Mouse (Mus musculus): ENCODE measurements around the gene Ercc6.
A peak's percentile ranks its signal among the peaks of the same experiment; 100 is the strongest.

Ercc6 gene

DNA sequence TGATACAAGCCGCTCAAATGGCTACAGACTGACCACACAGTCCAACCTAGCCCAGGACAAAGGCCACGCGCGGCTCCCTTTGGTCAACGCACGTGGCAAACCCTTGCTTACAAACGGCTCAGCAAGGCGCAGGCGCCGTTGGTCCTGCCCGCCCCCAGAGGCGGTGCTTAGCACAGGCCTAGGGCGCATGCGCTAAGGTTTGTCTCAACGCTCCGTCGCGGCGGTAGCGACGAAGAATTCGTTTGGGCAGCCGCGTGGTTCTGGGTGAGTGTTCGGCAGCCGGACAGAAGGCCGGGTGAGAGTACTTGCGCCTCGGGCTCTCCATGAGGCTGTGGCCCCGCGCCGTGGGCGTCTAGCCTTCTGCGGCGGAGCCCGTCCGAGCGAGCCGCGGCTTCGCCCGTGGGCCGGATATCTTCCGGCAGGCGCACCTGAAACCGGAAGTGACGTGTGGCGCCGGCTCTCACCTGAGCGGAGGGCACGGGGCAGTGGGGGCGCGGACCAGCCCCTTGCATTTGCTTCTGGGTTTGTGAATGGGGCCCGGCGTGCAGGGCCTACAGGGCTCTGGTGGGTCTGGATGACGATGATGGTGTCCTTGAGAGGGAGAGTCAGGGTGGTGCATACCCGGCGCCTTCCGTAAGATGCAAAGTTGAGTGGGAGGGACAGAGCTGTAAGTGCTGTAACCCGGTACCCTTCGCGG, at the start of gene Ercc6:
TSS of gene Ercc6 (plus strand) at position 186 of the 697 bp plus-strand sequence.
- DNase-seq (ENCODE audit: low read depth, low spot score) = peak; percentile 92

GRCm38 (mm10) chr14:32464601-32465505, 48.5 kb upstream of the Ercc6 start, which contains the start of gene Slc18a3:
TSS of gene Slc18a3 (minus strand) at chr14:32464850.
- no peak for DNase-seq (ENCODE audit: low read depth, low spot score)

DNA sequence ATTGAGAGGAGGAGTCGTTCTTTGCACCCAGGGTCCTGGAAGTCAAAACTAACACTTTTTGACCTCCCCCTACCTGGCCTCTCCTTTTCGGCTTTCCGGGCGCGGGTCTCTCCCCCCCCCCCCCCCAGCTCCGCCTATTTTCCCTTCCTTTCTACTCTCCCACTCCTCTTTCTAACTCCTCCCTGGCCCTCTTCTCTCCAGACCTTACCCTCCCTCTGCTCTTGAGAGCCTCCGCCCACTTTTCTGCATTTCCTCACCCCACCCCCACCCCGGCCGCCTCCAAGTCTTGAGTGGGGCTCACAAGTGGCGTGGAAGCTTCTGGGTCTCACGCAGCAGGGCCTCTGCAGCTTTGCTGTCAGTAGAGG, 47.8 kb upstream of the Ercc6 start:
- no peak for DNase-seq (ENCODE audit: low read depth, low spot score)

GRCm38 (mm10) chr14:32465889-32466288, 47.4 kb upstream of the Ercc6 start, which contains the start of gene Chat:
TSS of gene Chat (minus strand) at chr14:32465989.
- no peak for DNase-seq (ENCODE audit: low read depth, low spot score)

- peak; percentile 51 for DNase-seq (ENCODE audit: low read depth, low spot score)
Observed at GRCm38 (mm10) chr14:32467606-32468005, 45.7 kb upstream of the Ercc6 start.

DNA sequence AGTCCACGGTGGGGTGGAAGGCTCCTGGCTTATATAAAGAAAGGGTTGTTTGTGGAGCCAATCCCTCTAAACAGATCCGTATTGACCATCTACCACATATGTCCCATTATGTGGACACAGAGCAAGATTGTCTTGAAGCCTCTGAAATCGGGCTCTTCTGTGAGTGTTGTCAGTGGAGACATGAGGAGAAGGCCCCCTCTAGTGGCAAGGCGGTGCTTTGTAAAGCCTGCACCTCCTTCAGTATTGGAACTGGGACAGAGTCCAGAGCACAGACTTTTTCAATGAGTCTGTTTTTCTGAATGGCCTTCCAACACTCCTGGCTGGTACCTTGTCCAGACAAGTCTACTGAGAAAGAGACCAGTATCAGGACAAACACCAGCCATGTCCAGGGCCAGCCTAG, 40.3 kb upstream of the Ercc6 start:
- DNase-seq (ENCODE audit: low read depth, low spot score) = peak; percentile 34

- no peak for DNase-seq (ENCODE audit: low read depth, low spot score)
Observed at GRCm38 (mm10) chr14:32476559-32476958, 36.8 kb upstream of the Ercc6 start.

- no peak for DNase-seq (ENCODE audit: low read depth, low spot score)
Observed at GRCm38 (mm10) chr14:32477581-32477980, 35.7 kb upstream of the Ercc6 start.

GRCm38 (mm10) chr14:32482061-32482460, 31.3 kb upstream of the Ercc6 start:
- peak; percentile 36 for DNase-seq (ENCODE audit: low read depth, low spot score)

GRCm38 (mm10) chr14:32492521-32492920, 20.8 kb upstream of the Ercc6 start:
- DNase-seq (ENCODE audit: low read depth, low spot score) = no peak

DNA sequence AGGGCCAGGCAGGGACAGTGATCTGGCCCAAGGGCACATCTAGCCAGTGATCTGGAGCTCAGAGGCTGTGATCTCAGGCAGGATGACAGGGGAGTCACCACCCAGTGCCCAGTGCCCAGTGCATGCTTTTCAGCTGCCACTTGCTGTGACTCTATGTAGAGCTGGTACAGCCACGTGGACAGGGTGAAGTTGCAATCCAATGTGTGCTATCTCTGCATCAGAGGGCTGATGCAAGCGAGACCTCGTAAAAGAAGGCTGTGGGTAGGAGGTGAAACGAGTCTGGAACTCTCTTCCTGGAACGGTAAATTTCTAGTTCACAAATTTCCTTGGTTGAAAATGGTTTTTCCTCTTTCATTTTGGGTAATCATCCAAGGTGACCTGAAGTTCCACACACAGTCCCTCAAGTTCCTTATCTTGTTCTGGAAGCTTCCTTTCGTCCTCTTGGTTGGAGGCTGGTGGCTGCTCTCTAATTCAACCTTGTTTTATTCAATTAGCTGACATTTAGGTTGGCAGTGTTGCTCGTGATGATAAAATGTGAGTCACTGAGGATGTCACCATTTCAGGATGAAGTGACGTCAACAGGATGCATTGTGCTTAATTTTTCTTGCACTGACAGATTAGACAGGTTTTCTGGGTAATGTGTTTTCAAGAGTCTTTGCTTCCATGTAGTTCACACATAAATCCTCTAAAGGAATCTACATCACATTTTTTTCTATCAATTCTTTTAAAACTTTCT, 17.0 kb upstream of the Ercc6 start:
- no peak for DNase-seq (ENCODE audit: low read depth, low spot score)

- no peak for DNase-seq (ENCODE audit: low read depth, low spot score)
Observed at GRCm38 (mm10) chr14:32501303-32501702, 12.0 kb upstream of the Ercc6 start.

GRCm38 (mm10) chr14:32502764-32503688, 10.3 kb upstream of the Ercc6 start:
- no peak for DNase-seq (ENCODE audit: low read depth, low spot score)

DNA sequence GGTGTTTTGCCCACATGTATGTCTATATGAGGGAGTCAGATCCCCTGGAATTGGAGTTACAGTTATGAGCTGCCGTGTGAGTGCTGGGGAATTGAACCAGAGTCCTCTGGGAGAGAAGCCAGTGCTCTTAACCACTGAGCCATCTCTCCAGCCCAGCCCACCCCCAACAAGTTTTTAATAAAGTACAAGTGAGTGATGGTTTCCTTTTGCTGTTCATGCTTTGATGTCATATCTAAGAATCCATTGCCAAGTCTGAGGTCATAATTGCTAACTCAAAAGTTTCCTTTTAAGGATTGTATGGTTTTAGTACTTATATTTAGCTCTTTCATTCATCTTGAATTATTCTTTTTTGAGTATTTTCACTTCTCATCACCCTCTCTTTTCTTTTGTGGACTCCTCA, 9.4 kb upstream of the Ercc6 start:
- no peak for DNase-seq (ENCODE audit: low read depth, low spot score)

DNA sequence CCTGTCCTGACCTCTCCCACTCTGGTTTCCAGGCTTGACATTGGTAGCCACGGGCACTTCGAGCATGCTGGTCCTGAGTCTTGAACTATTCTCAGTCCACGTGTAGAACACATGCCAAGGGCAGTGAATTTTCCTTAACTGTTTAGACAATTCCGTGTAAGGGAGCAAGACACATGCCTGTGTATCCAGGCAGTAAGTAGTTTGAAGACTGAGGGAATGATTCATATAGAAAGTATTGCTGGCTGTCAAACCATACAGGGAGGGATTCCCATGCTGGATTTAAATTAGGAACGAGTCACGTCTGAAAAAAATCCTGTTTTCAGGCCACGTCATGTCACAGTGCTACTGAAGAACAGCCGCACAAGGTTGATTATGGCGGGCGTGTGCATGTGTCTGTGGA, 7.0 kb upstream of the Ercc6 start:
- DNase-seq (ENCODE audit: low read depth, low spot score) = no peak

DNA sequence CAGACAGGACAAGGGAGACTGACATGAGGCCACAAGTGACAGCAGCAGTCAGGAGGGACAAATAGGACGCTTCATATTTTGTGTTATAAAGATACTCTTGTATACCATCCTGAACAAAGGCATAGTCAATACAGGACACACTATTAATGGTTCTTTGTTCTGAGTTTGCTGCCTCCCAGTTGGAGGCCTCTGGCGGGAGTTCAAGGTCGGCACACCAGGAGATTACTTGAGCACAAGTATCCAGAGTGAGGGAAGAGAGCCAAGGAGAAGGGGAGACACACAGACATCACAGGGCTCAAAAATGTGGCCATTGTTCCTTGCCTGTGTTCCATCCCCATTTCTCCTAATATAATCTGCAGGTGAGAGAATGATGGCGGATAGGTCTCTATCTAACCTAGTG, 6.1 kb upstream of the Ercc6 start:
- DNase-seq (ENCODE audit: low read depth, low spot score) = no peak

DNA sequence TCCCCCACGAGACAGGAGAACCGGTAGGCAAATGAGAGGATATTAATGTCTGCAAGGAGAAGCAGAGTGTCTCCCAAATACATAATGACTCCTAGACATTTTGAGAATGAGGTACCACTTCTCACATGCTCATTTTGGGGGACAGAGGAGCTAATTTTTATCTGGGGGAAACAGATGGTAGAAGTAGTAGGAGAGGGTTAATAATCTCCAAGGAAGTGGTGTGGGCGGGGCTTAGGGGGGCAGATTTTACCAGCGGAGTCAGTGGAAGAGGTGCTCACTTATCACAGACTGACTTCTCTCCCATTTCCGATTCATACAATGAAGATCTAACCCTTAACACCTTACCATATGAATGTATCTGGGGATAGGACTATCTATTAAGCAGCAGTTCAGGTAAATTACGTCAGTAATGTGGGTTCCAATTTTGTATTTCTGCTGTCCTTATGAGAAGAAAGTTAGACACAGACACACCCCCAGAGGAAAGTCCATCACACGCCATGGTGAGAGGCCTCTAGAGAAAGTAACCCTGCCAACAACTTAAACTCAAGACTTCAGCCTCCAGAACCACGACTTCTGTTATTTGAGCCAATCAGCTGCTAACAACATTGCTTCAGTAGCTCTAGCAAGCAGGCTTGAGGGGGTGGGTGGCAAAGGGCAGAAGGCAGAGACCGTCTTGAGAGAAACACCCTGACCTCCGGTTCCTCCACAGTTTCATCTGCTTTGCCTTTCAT, 5.1 kb upstream of the Ercc6 start:
- DNase-seq (ENCODE audit: low read depth, low spot score) = no peak

DNA sequence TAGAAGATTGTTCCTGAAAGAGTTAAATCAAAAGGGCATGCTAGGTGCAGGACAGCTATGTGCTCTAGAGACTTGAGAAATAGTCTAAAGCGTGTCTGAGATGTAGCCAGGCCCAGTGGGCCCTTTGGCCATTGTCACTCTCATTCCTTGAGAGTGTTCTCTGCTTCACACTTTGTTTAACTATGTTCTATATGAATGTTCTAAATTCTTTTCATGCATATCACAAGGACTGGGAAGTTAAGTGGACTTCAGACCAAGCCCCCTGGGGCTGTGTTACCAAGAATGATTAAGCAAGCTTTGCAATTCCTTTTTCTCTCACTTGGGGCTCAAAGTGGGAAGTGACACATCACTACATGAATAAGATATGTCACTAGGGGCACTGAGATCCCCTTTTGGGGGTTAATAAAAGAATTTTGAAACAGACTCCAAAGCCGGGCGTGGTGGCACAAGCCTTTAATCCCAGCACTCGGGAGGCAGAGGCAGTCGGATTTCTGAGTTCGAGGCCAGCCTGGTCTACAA, 3.8 kb upstream of the Ercc6 start:
- DNase-seq (ENCODE audit: low read depth, low spot score) = no peak

DNA sequence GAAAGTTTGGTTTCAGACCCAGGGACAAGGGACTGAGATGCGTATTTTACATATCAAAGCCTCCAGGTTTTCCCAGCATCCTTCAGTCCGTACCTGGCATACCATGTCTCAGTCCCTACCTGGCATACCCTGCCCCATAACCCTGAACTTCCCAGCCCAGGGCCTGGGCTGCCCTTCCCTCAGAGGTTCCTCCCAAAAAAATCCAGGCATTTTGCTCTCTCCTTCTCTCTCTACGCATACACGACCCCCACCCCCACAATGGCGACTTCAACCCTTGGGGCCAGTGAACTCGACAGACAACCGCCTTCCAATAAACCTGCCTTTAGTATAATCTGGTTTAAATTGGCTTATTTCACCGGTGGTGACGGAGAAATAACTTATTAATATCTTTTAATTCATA, 409 bp upstream of the Ercc6 start:
- DNase-seq (ENCODE audit: low read depth, low spot score) = no peak

- DNase-seq (ENCODE audit: low read depth, low spot score) = no peak
Observed at GRCm38 (mm10) chr14:32516086-32516485, 2.8 kb downstream of the Ercc6 start.
